Mouse (Mus musculus) forebrain, embryonic 10.5 days (tissue): ENCODE data around the gene Tbx3. TPM values are rescaled to one million over a fixed set of nuclear protein-coding genes. Genes with fewer than 3 reads are reported as not detected.

Experiments
- DNase-seq: peaks from one replicate; pipeline ENCODE4 v3.0.0-alpha.2; 2017; ENCODE audit warnings: low spot score; ENCODE audit errors: extremely low spot score
- H3K27ac ChIP-seq: fragments of 300-500 bp; sonication (generic); 2 replicates; pipeline ENCODE4 v1.5.1; 2016; ENCODE audit warnings: mild to moderate bottlenecking
- H3K27me3 ChIP-seq: fragments of 300-500 bp; sonication (generic); 2 replicates; pipeline ENCODE4 v1.6.1; 2016; ENCODE audit warnings: mild to moderate bottlenecking; ENCODE audit not compliant: poor library complexity, severe bottlenecking
- H3K36me3 ChIP-seq: fragments of 300-500 bp; sonication (generic); replicated peaks from 2 replicates; pipeline ENCODE4 v1.6.1; 2016; ENCODE audit warnings: mild to moderate bottlenecking, moderate library complexity
- H3K4me1 ChIP-seq: fragments of 300-500 bp; sonication (generic); 2 replicates; pipeline ENCODE4 v1.6.1; 2016
- H3K4me3 ChIP-seq: fragments of 300-500 bp; sonication (generic); 2 replicates; pipeline ENCODE4 v1.5.1; 2016; ENCODE audit warnings: mild to moderate bottlenecking, moderate library complexity
- H3K9me3 ChIP-seq: fragments of 300-500 bp; sonication (generic); 2 replicates; pipeline ENCODE4 v1.6.1; 2016; ENCODE audit warnings: mild to moderate bottlenecking, moderate library complexity
- WGBS: fragments of 180-500 bp; shearing (Covaris S2); methylation state at CpG from one replicate; pipeline ENCODE4 v1.1.7; 2016; 5-methylcytosine and 5-hydroxymethylcytosine counted together
- polyA plus RNA-seq: library from polyadenylated mRNA; unstranded; fragments of >200 nt; fragmentation: Nextera tagmentation; extraction: Ambion mirVana; gene quantifications from 2 replicates; pipeline ENCODE4 v1.2.1, GENCODE M21; 2016

Gene Tbx3
- polyA plus RNA-seq, 1 experiment from 2014 or later = 13.9 TPM

- Histone ChIP-seq H3K4me1 (peaks cover 17% of the 10 kb centered on the region), H3K27ac (peak overlapping the region; percentile 6), H3K9me3 (peaks cover 5% of the 10 kb centered on the region), H3K36me3 (no peaks in the 10 kb centered on the region), H3K4me3 (peak overlapping the region; percentile 37), H3K27me3 (peaks cover 100% of the 10 kb centered on the region)
- WGBS = under 1% methylated on average over 17 of the region's 17 CpGs
- DNase-seq = peak; percentile 33
Measured at GRCm38 (mm10) chr5:119706467-119706866, 36.0 kb downstream of the Tbx3 start.

- Histone ChIP-seq H3K27ac (no peak overlapping the region), H3K4me1 (peaks cover 28% of the 10 kb centered on the region), H3K9me3 (peaks cover 5% of the 10 kb centered on the region), H3K4me3 (no peak overlapping the region), H3K27me3 (peaks cover 100% of the 10 kb centered on the region), H3K36me3 (no peaks in the 10 kb centered on the region)
- WGBS = 77% methylated on average over 14 of the region's 14 CpGs
- no peak for DNase-seq
Measured at GRCm38 (mm10) chr5:119708850-119709585, 38.5 kb downstream of the Tbx3 start.

DNA sequence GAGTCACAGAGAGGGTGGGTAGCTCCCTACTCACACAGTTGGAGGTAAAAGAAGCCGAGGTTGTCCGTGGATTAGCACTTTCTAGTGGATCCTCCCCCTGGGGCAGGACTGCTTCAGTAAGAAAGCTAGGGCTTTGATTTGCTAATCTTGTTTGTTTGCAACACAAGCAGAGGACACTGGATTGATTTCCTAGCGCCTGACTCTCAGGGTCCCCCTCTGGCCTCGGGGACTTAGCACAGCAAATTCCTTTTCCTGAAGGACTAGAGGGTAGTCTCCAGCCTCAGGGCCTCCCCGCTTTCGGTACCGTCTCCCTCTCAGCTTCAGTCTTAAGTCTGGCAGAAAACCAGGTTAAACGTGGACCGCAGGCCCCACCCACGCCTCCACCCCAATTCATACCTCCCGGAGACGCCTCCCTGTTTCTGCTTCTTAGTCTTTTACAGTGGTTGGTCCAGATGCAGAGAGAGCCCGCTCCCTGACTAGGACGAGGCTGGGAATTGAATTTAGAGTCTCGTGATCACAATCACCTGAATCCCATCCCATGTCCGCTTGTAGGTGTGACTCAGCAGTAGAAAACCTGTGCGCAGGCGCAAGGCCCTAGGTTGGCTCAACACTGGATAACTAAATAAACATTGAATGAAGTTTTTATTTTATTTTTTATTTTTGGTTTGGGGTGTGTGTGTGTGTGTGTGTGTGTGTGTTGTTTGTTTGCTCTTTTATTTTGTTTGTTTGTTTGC is 39.5 kb downstream of the Tbx3 start:
- DNase-seq = no peak
- Histone ChIP-seq H3K4me1 (peaks cover 28% of the 10 kb centered on the region), H3K27ac (no peak overlapping the region), H3K9me3 (peaks cover 5% of the 10 kb centered on the region), H3K4me3 (no peak overlapping the region), H3K27me3 (peaks cover 97% of the 10 kb centered on the region), H3K36me3 (no peaks in the 10 kb centered on the region)
- 7% methylated on average over 18 of the region's 18 CpGs for WGBS

DNA sequence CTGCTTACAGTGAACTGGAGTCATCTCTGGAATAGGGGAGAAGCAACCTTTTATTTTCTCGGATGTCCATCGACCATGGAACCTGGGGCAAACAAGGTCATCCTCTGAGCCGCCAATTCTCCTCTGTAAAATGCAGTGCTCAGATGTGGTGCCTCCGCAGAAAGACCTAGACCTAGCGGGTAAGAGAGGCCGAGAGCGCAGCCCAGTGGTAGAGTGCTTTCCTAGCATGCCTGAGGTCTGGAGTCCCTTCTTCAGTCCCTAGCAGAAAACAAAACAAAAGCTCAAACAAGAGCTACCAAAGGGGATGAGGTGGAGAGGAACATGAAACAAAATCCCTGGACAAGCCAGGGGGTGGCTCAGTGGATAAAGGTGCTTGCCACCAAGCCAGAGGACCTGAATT is 40.3 kb downstream of the Tbx3 start:
- no peak for DNase-seq
- Histone ChIP-seq H3K9me3 (peaks cover 5% of the 10 kb centered on the region), H3K4me1 (peaks cover 28% of the 10 kb centered on the region), H3K27ac (no peak overlapping the region), H3K4me3 (no peak overlapping the region), H3K36me3 (no peaks in the 10 kb centered on the region), H3K27me3 (peaks cover 97% of the 10 kb centered on the region)
- WGBS = 11% methylated on average over 7 of the region's 7 CpGs

- H3K36me3 ChIP-seq = no peaks in the 10 kb centered on the region
- peaks cover 97% of the 10 kb centered on the region for H3K27me3 ChIP-seq
- H3K27ac ChIP-seq = no peak overlapping the region
- peaks cover 5% of the 10 kb centered on the region for H3K9me3 ChIP-seq
- WGBS = 87% methylated on average over 5 of the region's 5 CpGs
- H3K4me1 ChIP-seq = peaks cover 22% of the 10 kb centered on the region
- no peak for DNase-seq
- H3K4me3 ChIP-seq = no peak overlapping the region
Measured at GRCm38 (mm10) chr5:119711626-119712025, 41.2 kb downstream of the Tbx3 start.

DNA sequence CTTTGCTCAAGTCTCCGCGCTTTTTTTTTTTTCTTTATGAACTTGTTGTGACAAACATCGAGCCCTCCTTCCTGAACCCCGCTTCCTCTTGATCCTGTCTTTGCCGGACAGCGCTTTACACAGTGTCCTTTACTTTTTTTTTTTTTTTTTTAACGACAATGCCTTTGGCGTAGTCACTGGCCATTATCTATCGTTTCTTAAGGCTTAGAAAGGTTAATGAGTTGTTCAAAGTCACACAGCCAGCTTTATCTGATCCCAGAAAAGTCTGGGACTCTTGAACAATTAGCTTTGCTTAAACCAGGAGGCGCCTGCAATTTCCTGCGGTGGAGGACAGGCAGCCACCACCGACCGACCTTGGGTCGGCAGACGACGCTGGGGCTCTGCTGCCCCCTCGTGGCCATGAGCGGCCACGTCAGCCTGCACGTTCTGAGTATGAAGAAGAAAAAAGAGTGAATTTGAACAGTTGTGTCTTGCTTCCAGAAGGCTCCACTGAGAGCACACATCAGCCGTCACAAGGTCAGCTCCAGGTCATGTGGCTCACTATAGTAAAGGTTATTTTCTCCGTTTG is 42.3 kb downstream of the Tbx3 start:
- peak; percentile 77 for DNase-seq
- peaks cover 14% of the 10 kb centered on the region; the same call in 1 of the 2 replicates for H3K4me1 ChIP-seq
- H3K36me3 ChIP-seq = no peaks in the 10 kb centered on the region
- peaks cover 5% of the 10 kb centered on the region for H3K9me3 ChIP-seq
- WGBS = 8% methylated on average over 22 of the region's 22 CpGs
- no peak overlapping the region for H3K4me3 ChIP-seq
- H3K27ac ChIP-seq = no peak overlapping the region
- peaks cover 95% of the 10 kb centered on the region for H3K27me3 ChIP-seq

DNA sequence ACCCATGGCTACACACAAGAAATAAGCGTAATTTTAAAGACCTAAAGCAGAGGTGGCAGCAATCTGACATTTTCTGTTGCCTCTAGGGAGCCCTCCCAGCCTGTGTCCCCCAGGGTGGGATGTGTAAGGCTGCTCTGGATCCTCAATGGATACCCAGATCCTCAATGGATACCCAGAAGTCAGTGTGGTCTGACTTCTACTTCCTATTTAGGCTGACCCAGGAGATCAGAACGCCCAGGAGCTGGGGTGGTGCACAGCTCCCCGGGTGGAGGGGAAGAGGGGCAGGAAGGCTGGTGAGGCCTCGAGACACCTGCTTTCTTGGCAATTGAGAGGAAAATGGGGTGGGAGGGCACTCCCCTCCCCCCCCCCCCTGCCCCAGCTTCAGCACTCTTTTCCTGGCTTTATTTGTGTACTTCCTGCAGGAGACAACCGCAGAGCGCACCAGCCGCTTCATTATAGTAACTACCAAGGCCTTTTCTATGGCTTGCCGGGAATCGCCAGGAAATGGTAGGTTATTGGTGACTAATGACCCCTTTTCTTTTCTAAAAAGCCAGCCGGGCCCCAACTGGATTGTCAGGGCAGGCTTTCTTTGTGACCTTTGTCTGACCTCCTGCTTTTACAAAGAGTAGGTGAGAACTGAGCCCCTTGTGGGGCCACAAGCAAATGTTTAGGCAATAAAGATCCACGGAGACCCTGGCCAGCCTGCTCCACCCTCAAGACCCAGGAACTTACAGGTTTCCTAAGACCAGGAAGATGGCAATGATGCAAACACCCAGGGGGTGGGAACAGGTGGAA is 50.2 kb downstream of the Tbx3 start:
- DNase-seq = no peak
- peak overlapping the region; percentile 15; the same call in 1 of the 2 replicates for H3K27ac ChIP-seq
- no peaks in the 10 kb centered on the region for H3K36me3 ChIP-seq
- H3K4me3 ChIP-seq = no peak overlapping the region
- WGBS = 35% methylated on average over 11 of the region's 11 CpGs
- H3K27me3 ChIP-seq = peaks cover 70% of the 10 kb centered on the region
- H3K4me1 ChIP-seq = peaks cover 18% of the 10 kb centered on the region
- H3K9me3 ChIP-seq = no peaks in the 10 kb centered on the region

- 0 out of 2 replicates have a peak, but pooled peaks cover 7% of the 10 kb centered on the region for H3K27me3 ChIP-seq
Measured at GRCm38 (mm10) chr5:119732978-119733377, 62.5 kb downstream of the Tbx3 start.

More at GRCm38 (mm10) chr5:119732978-119733377, 62.5 kb downstream of the Tbx3 start:
- no peaks in the 10 kb centered on the region for H3K36me3 ChIP-seq
- WGBS = 87% methylated on average over 7 of the region's 7 CpGs
- DNase-seq = no peak
- H3K9me3 ChIP-seq = no peaks in the 10 kb centered on the region
- H3K27ac ChIP-seq = no peak overlapping the region
- peaks cover 4% of the 10 kb centered on the region; the same call in 1 of the 2 replicates for H3K4me1 ChIP-seq
- H3K4me3 ChIP-seq = no peak overlapping the region

Other genes starting within 250 kb of the Tbx3 start
- gene Tbx5, start 162.0 kb downstream of the Tbx3 start, polyA plus RNA-seq = 0.04 and 0.41 TPM in 2 replicates